Mouse (Mus musculus) CH12.LX (cell line): ENCODE results near the gene Asic2. TPM values are rescaled to one million over a fixed set of nuclear protein-coding genes. Genes with fewer than 3 reads are reported as not detected.
A peak's percentile ranks its signal among the peaks of the same experiment; 100 is the strongest.

Experiments used
- DNase-seq: peaks from one replicate; pipeline ENCODE4 v3.0.0-alpha.2; 2013; ENCODE audit errors: extremely low read depth
- H3K27ac ChIP-seq: 2 replicates; pipeline ENCODE4 v1.5.1; 2012; ENCODE audit warnings: low read depth, mild to moderate bottlenecking, control low read depth, moderate library complexity; ENCODE audit not compliant: insufficient read depth
- H3K27me3 ChIP-seq: replicated peaks from 2 replicates; pipeline ENCODE3; 2012; ENCODE audit warnings: inconsistent platforms
- H3K36me3 ChIP-seq, 2 experiments: replicated peaks in 1 of 2; 2 replicates each; pipeline versions ENCODE3 to v1.6.1; 2012; ENCODE audit warnings: inconsistent platforms in 1 of 2, low read length in 1 of 2, mild to moderate bottlenecking in 1 of 2, mixed read lengths in 1 of 2, moderate library complexity in 1 of 2; ENCODE audit not compliant: control insufficient read depth in 1 of 2, insufficient read depth in 1 of 2
- H3K4me1 ChIP-seq, 2 experiments: 2 replicates each; pipeline ENCODE4 v1.6.1; 2012; ENCODE audit warnings: inconsistent platforms in 1 of 2, moderate library complexity in 1 of 2; ENCODE audit not compliant: insufficient read depth in 2 of 2, control insufficient read depth in 1 of 2
- H3K4me2 ChIP-seq: 2 replicates; pipeline ENCODE4 v1.6.1; 2012; ENCODE audit warnings: low read depth, mild to moderate bottlenecking, control low read depth; ENCODE audit not compliant: poor library complexity, insufficient read depth, severe bottlenecking
- H3K4me3 ChIP-seq, 3 experiments: fragments of 150-350 bp in 1 of 3; sonication (generic) in 1 of 3; replicated peaks in 1 of 3; 2 replicates each; pipeline versions ENCODE3 to v1.5.1; 2011 to 2012; ENCODE audit warnings: low read depth in 2 of 3, low read length in 2 of 3, mild to moderate bottlenecking in 2 of 3, moderate library complexity in 2 of 3, control low read depth in 1 of 3, improper control_type of control experiment in 1 of 3, inconsistent platforms in 1 of 3, mixed read lengths in 1 of 3; ENCODE audit not compliant: poor library complexity in 1 of 3
- H3K79me2 ChIP-seq: replicated peaks from 2 replicates; pipeline ENCODE4 v1.6.1; 2012; ENCODE audit warnings: mild to moderate bottlenecking, moderate library complexity; ENCODE audit not compliant: control insufficient read depth, poor library complexity, insufficient read depth, severe bottlenecking; ENCODE audit errors: extremely low read depth
- H3K9ac ChIP-seq: 2 replicates; pipeline ENCODE4 v1.6.1; 2012; ENCODE audit warnings: low read depth, mild to moderate bottlenecking, control low read depth, moderate library complexity; ENCODE audit not compliant: insufficient read depth
- H3K9me3 ChIP-seq: replicated peaks from 2 replicates; pipeline ENCODE3; 2012; ENCODE audit warnings: low read length, inconsistent platforms, mixed read lengths
- BHLHE40 ChIP-seq: IDR thresholded peaks from 2 replicates; pipeline ENCODE4 v1.6.1; 2011; ENCODE audit warnings: mild to moderate bottlenecking, low read depth, low read length, improper control_type of control experiment
- CHD1 ChIP-seq: IDR thresholded peaks from 2 replicates; pipeline ENCODE4 v1.6.1; 2012; ENCODE audit warnings: low read depth, low read length, improper control_type of control experiment, inconsistent platforms
- CHD2 ChIP-seq: IDR thresholded peaks from 2 replicates; pipeline ENCODE4 v1.6.1; 2011; ENCODE audit warnings: low read length, improper control_type of control experiment
- CTCF ChIP-seq, 2 experiments: IDR thresholded peaks in 1 of 2; conservative IDR thresholded peaks in 1 of 2; 2 replicates each; pipeline ENCODE4 v1.5.1; 2011 to 2012; ENCODE audit warnings: low read depth in 2 of 2, low read length in 2 of 2, improper control_type of control experiment in 1 of 2, inconsistent platforms in 1 of 2, mild to moderate bottlenecking in 1 of 2, moderate library complexity in 1 of 2
- E2F4 ChIP-seq: IDR thresholded peaks from 2 replicates; pipeline ENCODE4 v1.6.1; 2011; ENCODE audit warnings: low read depth, low read length, improper control_type of control experiment; ENCODE audit not compliant: insufficient replicate concordance
- EP300 ChIP-seq: IDR thresholded peaks from 2 replicates; pipeline ENCODE4 v1.6.1; 2011; ENCODE audit warnings: low read length, improper control_type of control experiment
- ETS1 ChIP-seq: conservative IDR thresholded peaks from 2 replicates; pipeline ENCODE4 v1.6.1; 2012; ENCODE audit warnings: low read depth, mild to moderate bottlenecking, inconsistent platforms, low read length, improper control_type of control experiment, moderate library complexity
- IRF4 ChIP-seq: IDR thresholded peaks from 2 replicates; pipeline ENCODE4 v1.6.1; 2014; ENCODE audit warnings: low read depth, mild to moderate bottlenecking, inconsistent platforms, low read length, improper control_type of control experiment
- JUN ChIP-seq: IDR thresholded peaks from 2 replicates; pipeline ENCODE4 v1.6.1; 2011; ENCODE audit warnings: low read depth, mild to moderate bottlenecking, low read length, improper control_type of control experiment, moderate library complexity; ENCODE audit not compliant: insufficient read depth
- MAZ ChIP-seq: IDR thresholded peaks from 2 replicates; pipeline ENCODE4 v1.6.1; 2012; ENCODE audit warnings: low read depth, mild to moderate bottlenecking, inconsistent platforms, low read length, improper control_type of control experiment, moderate library complexity
- MXI1 ChIP-seq: IDR thresholded peaks from 2 replicates; pipeline ENCODE4 v1.6.1; 2011; ENCODE audit warnings: mild to moderate bottlenecking, low read depth, low read length, improper control_type of control experiment
- NELFE ChIP-seq: IDR thresholded peaks from 2 replicates; pipeline ENCODE4 v1.6.1; 2011; ENCODE audit warnings: low read depth, low read length, improper control_type of control experiment
- NRF1 ChIP-seq: IDR thresholded peaks from 2 replicates; pipeline ENCODE4 v1.6.1; 2014; ENCODE audit warnings: low read depth, mild to moderate bottlenecking, inconsistent platforms, low read length, improper control_type of control experiment, moderate library complexity
- RAD21 ChIP-seq: IDR thresholded peaks from 2 replicates; pipeline ENCODE4 v1.6.1; 2011; ENCODE audit warnings: low read depth, mild to moderate bottlenecking, low read length, improper control_type of control experiment, moderate library complexity
- SMC3 ChIP-seq: IDR thresholded peaks from 2 replicates; pipeline ENCODE4 v1.6.1; 2011; ENCODE audit warnings: low read depth, low read length, improper control_type of control experiment
- USF2 ChIP-seq: conservative IDR thresholded peaks from 2 replicates; pipeline ENCODE4 v1.6.1; 2011; ENCODE audit warnings: low read depth, low read length, improper control_type of control experiment
- ZC3H11A ChIP-seq: IDR thresholded peaks from 2 replicates; pipeline ENCODE4 v1.6.1; 2012; ENCODE audit warnings: low read depth, mild to moderate bottlenecking, inconsistent platforms, low read length, improper control_type of control experiment
- ZKSCAN1 ChIP-seq: IDR thresholded peaks from 2 replicates; pipeline ENCODE4 v1.6.1; 2012; ENCODE audit warnings: low read depth, inconsistent platforms, low read length, improper control_type of control experiment, borderline replicate concordance
- dilution Hi-C: fragments of 300-500 bp; cut with MboI; formaldehyde crosslinking; loops from 2 replicates; pipeline ENCODE4 v1.14.3; 2020; ENCODE audit warnings: low sequenced_read_pairs; ENCODE audit not compliant: extremely low pct_unique_long_range_greater_than_20kb, extremely low pct_ligation_motif_present
- in situ Hi-C: fragments of 300-500 bp; cut with MboI; formaldehyde crosslinking; loops from 3 replicates; pipeline ENCODE4 v1.14.3; 2019; ENCODE audit warnings: low sequenced_read_pairs, low pct_ligation_motif_present, low pct_unique_long_range_greater_than_20kb, mixed read lengths
- polyA plus RNA-seq: library from polyadenylated mRNA; unstranded; fragments of >175 nt; gene quantifications from 2 replicates; pipeline ENCODE4 v1.2.1, GENCODE M21; 2012; ENCODE audit warnings: low read depth; ENCODE audit not compliant: insufficient read length
- total RNA-seq, 2 experiments: library from RNA; depleted of rRNA; stranded (reverse); fragments of 300-350 nt in 1 of 2; fragments of >200 nt in 1 of 2; gene quantifications; 2 replicates each; pipeline ENCODE4 v1.2.3; 2012 to 2014

Gene Asic2
- total and polyA plus RNA-seq, 3 experiments = not detected

DNA sequence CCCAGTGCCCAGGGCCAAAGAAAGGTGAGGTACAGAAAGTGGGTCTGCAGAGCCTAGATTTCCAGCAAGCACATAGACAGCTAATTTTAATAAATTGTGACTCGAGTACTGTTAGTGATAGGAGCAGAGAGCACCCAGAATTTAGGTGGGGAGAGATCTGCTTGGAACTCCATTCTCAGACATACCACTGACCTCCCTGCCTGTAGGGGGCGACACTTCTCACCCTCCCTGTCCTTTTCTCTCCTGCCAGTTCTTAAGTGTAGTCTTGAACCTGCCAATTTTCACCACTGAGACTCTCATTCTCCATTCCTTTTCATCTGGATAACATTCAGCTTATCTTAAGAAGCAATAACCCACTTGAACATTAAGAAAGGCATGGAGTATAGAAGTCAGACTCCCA, 636.3 kb downstream of the Asic2 start:
- TF ChIP-seq SMC3 (peak; percentile 27), CHD2 (no peak), CTCF (conservative IDR thresholded peaks at IDR 0.05 in 1 of 2, IDR thresholded peaks at IDR 0.05 in 1 of 2; ENCODE audit: low read depth in 2 of 2, low read length in 2 of 2) (peak; percentile 61 to 65)
- in situ Hi-C loops (no loop called here), dilution Hi-C loops (no loop called here)
- peaks cover 91% of the 10 kb centered on the region for H3K27me3 ChIP-seq
- peak; percentile 21 for DNase-seq
- no peak overlapping the region for H3K4me2 ChIP-seq
- no peaks in the 10 kb centered on the region for H3K4me1 ChIP-seq
- no peaks in the 10 kb centered on the region for H3K79me2 ChIP-seq
- no peaks in the 10 kb centered on the region for H3K36me3 ChIP-seq
- H3K27ac ChIP-seq = no peak overlapping the region
- no peak overlapping the region for H3K4me3 ChIP-seq
- H3K9me3 ChIP-seq = no peaks in the 10 kb centered on the region
- no peak overlapping the region for H3K9ac ChIP-seq

DNA sequence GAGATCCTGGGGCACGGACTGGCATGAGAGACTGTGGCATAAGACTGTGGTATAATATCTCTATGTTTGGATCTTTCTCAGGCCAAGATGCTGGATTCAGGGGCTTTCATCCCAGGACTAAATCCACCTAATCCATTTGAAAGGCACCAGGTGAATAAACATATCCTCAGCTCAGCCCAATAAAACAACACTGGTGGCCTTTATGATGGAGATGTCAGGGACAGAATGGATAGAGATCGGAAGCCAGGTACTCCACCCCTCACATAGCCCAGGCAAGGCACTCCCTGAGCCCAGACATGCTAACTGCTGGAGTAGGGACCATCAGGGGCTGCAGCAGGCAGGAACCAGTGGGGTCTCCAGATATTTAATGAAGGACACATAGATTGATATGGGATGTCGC, 637.3 kb downstream of the Asic2 start:
- TF ChIP-seq NELFE (no peak), EP300 (no peak), USF2 (no peak), BHLHE40 (no peak), MXI1 (no peak), NRF1 (no peak), JUN (no peak), ZC3H11A (no peak), CHD1 (no peak), ETS1 (no peak), MAZ (no peak), ZKSCAN1 (no peak), IRF4 (no peak)
- in situ Hi-C loops = no loop called here
- H3K79me2 ChIP-seq = no peaks in the 10 kb centered on the region

DNA sequence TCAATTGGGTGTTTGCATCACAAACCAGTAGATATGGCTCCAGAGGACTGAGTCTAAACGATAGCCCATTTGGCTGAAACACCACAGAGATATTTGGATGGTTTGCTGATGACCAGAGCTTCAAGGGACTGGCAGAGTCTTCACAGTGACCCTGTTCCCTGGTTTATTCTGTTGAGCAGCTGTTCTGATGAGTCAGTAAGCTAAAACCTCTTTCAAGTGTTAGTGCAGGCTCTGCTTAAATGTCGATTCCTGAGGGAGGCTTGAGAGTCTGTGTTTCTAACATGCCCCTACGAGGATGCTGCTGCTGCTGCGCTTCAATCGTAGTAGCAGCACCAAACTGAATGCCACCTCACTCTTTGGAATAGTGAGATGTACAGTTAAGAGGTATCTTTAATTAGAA, 640.2 kb downstream of the Asic2 start:
- no peaks in the 10 kb centered on the region for H3K4me1 ChIP-seq
- no peak overlapping the region for H3K4me3 ChIP-seq
- H3K27ac ChIP-seq = no peak overlapping the region
- H3K9me3 ChIP-seq = no peaks in the 10 kb centered on the region
- TF ChIP-seq RAD21 = no peak
- TF ChIP-seq E2F4 = no peak
- TF ChIP-seq BHLHE40 = no peak
- in situ Hi-C loops = no loop called here
- no peaks in the 10 kb centered on the region for H3K79me2 ChIP-seq
- H3K36me3 ChIP-seq = no peaks in the 10 kb centered on the region
- H3K27me3 ChIP-seq = peaks cover 88% of the 10 kb centered on the region
- no peak overlapping the region for H3K9ac ChIP-seq
- no peak for DNase-seq
- H3K4me2 ChIP-seq = no peak overlapping the region
- dilution Hi-C loops = no loop called here

More for the DNA sequence above, 637.3 kb downstream of the Asic2 start:
- Histone ChIP-seq H3K4me3 (no peak overlapping the region), H3K27ac (no peak overlapping the region), H3K4me2 (no peak overlapping the region), H3K9ac (no peak overlapping the region), H3K27me3 (peaks cover 92% of the 10 kb centered on the region), H3K4me1 (no peaks in the 10 kb centered on the region), H3K36me3 (no peaks in the 10 kb centered on the region), H3K9me3 (no peaks in the 10 kb centered on the region)
- dilution Hi-C loops = no loop called here
- DNase-seq = no peak
